ENCODE assay signal across 19 mouse cellular contexts in genomic region chr11:115606733-115607132, GRCm38 (mm10). TPM values are rescaled to one million over a fixed set of nuclear protein-coding genes. Genes with fewer than 3 reads are reported as not detected.
A peak's percentile ranks its signal among the peaks of the same experiment; 100 is the strongest.
DNase-seq lines count a peak whose midpoint lies in the region; ATAC-seq lines count a peak whose summit lies in the region.
"Had no signal": no experiment of that assay in that cellular context is flagged by ENCODE, and none has a peak within 500 bp of the region (broad histone marks: within the 10 kb centered on the region; RNA-seq: fewer than 3 reads in every experiment).

No protein-coding gene starts in this region.

- no peak overlapping the region for H3K9ac ChIP-seq in heart, embryonic 13.5 days
- H3K9ac ChIP-seq in neural tube, embryonic 15.5 days (replicated peaks) = no peak overlapping the region
- H3K9ac ChIP-seq: embryonic facial prominence, embryonic 12.5 days; forebrain, embryonic 13.5 days; forebrain, embryonic 15.5 days; forebrain, postnatal 0 days had no signal

- peaks cover 55% of the 10 kb centered on the region for H3K36me3 ChIP-seq in heart, embryonic 13.5 days
- H3K36me3 ChIP-seq in neural tube, embryonic 15.5 days = peaks cover 40% of the 10 kb centered on the region

- ATAC-seq in heart, embryonic 13.5 days (ENCODE audit: extremely low read depth, insufficient number of reproducible peaks, low FRiP score, low TSS enrichment) = no peak
- no peak for ATAC-seq in neural tube, embryonic 15.5 days (ENCODE audit: low FRiP score)
- ATAC-seq: CD4-positive, CD25-positive, alpha-beta regulatory T cell, adult 4 months; forebrain, embryonic 13.5 days; forebrain, embryonic 15.5 days; forebrain, postnatal 0 days had no signal

- peak; percentile 31 for DNase-seq in cerebellum, adult 9-10 months
- no peak for DNase-seq in cerebellum, adult 8-10 months
- no peak for DNase-seq in heart, adult 11 months
- DNase-seq: adrenal gland, adult 2 months; adrenal gland, postnatal 10 days; adrenal gland, postnatal 25 days; B cell, adult 2 months; cerebellum, adult 11 months; cerebellum, adult 18-20 months; cerebellum, postnatal 10 days; cerebellum, postnatal 36 days; embryo, embryonic 11 days; forebrain, postnatal 0 days had no signal

- peaks cover 37% of the 10 kb centered on the region for H3K4me1 ChIP-seq in heart, embryonic 13.5 days
- peaks cover 34% of the 10 kb centered on the region for H3K4me1 ChIP-seq in neural tube, embryonic 15.5 days

- no peak overlapping the region for H3K4me2 ChIP-seq in heart, embryonic 13.5 days
- no peak overlapping the region for H3K4me2 ChIP-seq in neural tube, embryonic 15.5 days
- H3K4me2 ChIP-seq: embryonic facial prominence, embryonic 12.5 days; forebrain, embryonic 13.5 days; forebrain, embryonic 15.5 days had no signal

- no peaks in the 10 kb centered on the region for H3K9me3 ChIP-seq in heart, embryonic 13.5 days
- H3K9me3 ChIP-seq in neural tube, embryonic 15.5 days (replicated peaks) = no peaks in the 10 kb centered on the region
- H3K9me3 ChIP-seq: embryonic facial prominence, embryonic 12.5 days; forebrain, embryonic 13.5 days; forebrain, embryonic 15.5 days had no signal

- no peaks in the 10 kb centered on the region for H3K27me3 ChIP-seq in heart, embryonic 13.5 days (replicated peaks)
- 0 out of 2 replicates have a peak, but pooled peaks cover 3% of the 10 kb centered on the region for H3K27me3 ChIP-seq in neural tube, embryonic 15.5 days (replicated peaks)
- H3K27me3 ChIP-seq: embryonic facial prominence, embryonic 12.5 days; forebrain, embryonic 13.5 days; forebrain, embryonic 15.5 days had no signal

- no peak overlapping the region for H3K4me3 ChIP-seq in heart, embryonic 13.5 days
- no peak overlapping the region for H3K4me3 ChIP-seq in neural tube, embryonic 15.5 days (replicated peaks)
- H3K4me3 ChIP-seq: embryonic facial prominence, embryonic 12.5 days; forebrain, embryonic 13.5 days; forebrain, embryonic 15.5 days had no signal

- peak overlapping the region; percentile 34; the same call in 1 of the 2 replicates for H3K27ac ChIP-seq in heart, embryonic 13.5 days (replicated peaks)
- no peak overlapping the region for H3K27ac ChIP-seq in neural tube, embryonic 15.5 days (replicated peaks)
- H3K27ac ChIP-seq: embryonic facial prominence, embryonic 12.5 days; forebrain, embryonic 13.5 days; forebrain, embryonic 15.5 days had no signal

- 88% methylated on average over 18 of the region's 18 CpGs for WGBS in heart, embryonic 13.5 days
- 96% methylated on average over 18 of the region's 18 CpGs for WGBS in neural tube, embryonic 15.5 days

RNA-seq across cellular contexts. Expression of gene Gga3, which starts 2.9 kb away (rescaled TPM):
- 14.0 and 14.9 TPM in 2 replicates for polyA plus RNA-seq in heart, embryonic 13.5 days (2015; fragmentation: Nextera tagmentation; extraction: Ambion mirVana)
- 34.6 and 35.0 TPM in 2 replicates for polyA plus RNA-seq in neural tube, embryonic 15.5 days (2015; fragmentation: Nextera tagmentation; extraction: Ambion mirVana)

RNA-seq across cellular contexts. Expression of gene Mrps7, which starts 3.0 kb away (rescaled TPM):
- 79.2 and 86.8 TPM in 2 replicates for polyA plus RNA-seq in heart, embryonic 13.5 days (2015; fragmentation: Nextera tagmentation; extraction: Ambion mirVana)
- polyA plus RNA-seq in neural tube, embryonic 15.5 days (2015; fragmentation: Nextera tagmentation; extraction: Ambion mirVana) = 81.0 and 83.8 TPM in 2 replicates

RNA-seq across cellular contexts. Expression of gene Mif4gd, which starts 6.0 kb away (rescaled TPM):
- polyA plus RNA-seq in heart, embryonic 13.5 days (2015; fragmentation: Nextera tagmentation; extraction: Ambion mirVana) = 23.1 and 24.6 TPM in 2 replicates
- polyA plus RNA-seq in neural tube, embryonic 15.5 days (2015; fragmentation: Nextera tagmentation; extraction: Ambion mirVana) = 11.5 and 19.4 TPM in 2 replicates

RNA-seq across cellular contexts. Expression of gene Slc25a19, which starts 21.4 kb away (rescaled TPM):
- polyA plus RNA-seq in heart, embryonic 13.5 days (2015; fragmentation: Nextera tagmentation; extraction: Ambion mirVana) = 36.4 and 37.2 TPM in 2 replicates
- polyA plus RNA-seq in neural tube, embryonic 15.5 days (2015; fragmentation: Nextera tagmentation; extraction: Ambion mirVana) = 49.0 and 52.8 TPM in 2 replicates

RNA-seq across cellular contexts. Expression of gene Nup85, which starts 42.5 kb away (rescaled TPM):
- 111 and 113 TPM in 2 replicates for polyA plus RNA-seq in heart, embryonic 13.5 days (2015; fragmentation: Nextera tagmentation; extraction: Ambion mirVana)
- polyA plus RNA-seq in neural tube, embryonic 15.5 days (2015; fragmentation: Nextera tagmentation; extraction: Ambion mirVana) = 101 and 120 TPM in 2 replicates
